Mouse (Mus musculus) thymus, adult 2 months (tissue): ENCODE data around the gene Hnrnpk.

ENCODE experiments used
- CTCF ChIP-seq: fragments of 200-500 bp; IDR thresholded peaks from 2 replicates; pipeline ENCODE4 v1.5.1; 2012; ENCODE audit warnings: mild to moderate bottlenecking, control low read depth, low read length, moderate library complexity, borderline replicate concordance; ENCODE audit not compliant: control insufficient read depth, poor library complexity, insufficient read depth; ENCODE audit errors: extremely low read depth
- POLR2A ChIP-seq: fragments of 200-500 bp; IDR thresholded peaks from 2 replicates; pipeline ENCODE4 v1.6.1; 2012; ENCODE audit warnings: mild to moderate bottlenecking, low read length, control low read depth, moderate library complexity; ENCODE audit not compliant: control insufficient read depth, poor library complexity, insufficient read depth; ENCODE audit errors: extremely low read depth

- TF ChIP-seq CTCF (no peak), POLR2A (no peak)
These were observed 17.9 kb upstream of the Hnrnpk start for GRCm38 (mm10) chr13:58421026-58421425.
